Mouse (Mus musculus): Measurements from ENCODE around the gene Lbx1.
A peak's percentile ranks its signal among the peaks of the same experiment; 100 is the strongest.

DNA sequence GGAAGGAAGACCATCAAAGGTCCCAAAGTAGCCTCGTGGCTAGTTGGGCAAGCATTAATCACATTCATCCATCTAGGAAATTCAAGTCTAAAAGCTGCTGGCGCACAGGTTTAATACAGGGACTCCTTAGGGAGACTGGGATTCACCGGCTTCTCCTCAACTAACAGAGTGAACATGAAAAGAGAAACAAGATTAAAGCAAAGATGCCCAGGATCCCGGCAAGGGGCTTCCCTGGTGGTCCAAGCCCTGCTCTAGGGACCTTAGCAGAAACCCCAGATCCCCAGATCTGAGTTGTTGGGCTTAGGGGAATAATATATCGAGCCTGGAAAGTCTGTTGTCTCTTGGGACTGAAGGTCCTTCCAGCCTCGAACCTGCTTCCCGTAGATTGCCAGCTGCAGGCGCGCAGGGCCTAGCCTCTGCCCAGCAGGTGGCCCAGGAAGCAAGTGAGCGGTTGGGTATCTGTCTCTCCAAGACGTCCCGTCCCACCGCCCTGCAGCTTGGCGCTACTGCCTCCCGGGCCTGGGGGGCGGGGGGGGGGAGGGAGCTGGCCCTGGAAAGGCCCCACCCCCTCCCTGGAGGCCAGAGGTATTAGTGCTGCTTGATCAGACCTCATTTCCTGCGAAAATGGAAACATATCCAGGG is 13.3 kb downstream of the Lbx1 start:
- TF ChIP-seq CTCF (IDR thresholded peaks at IDR 0.05; ENCODE audit: low read depth, low read length) (peak; percentile 16), POLR2A (IDR thresholded peaks at IDR 0.05; ENCODE audit: insufficient read depth, low read length) (no peak), EP300 (IDR thresholded peaks at IDR 0.05; ENCODE audit: insufficient read depth, low read depth, low read length) (no peak)
